Mouse (Mus musculus): Measurements from ENCODE around the gene Snn.

DNA sequence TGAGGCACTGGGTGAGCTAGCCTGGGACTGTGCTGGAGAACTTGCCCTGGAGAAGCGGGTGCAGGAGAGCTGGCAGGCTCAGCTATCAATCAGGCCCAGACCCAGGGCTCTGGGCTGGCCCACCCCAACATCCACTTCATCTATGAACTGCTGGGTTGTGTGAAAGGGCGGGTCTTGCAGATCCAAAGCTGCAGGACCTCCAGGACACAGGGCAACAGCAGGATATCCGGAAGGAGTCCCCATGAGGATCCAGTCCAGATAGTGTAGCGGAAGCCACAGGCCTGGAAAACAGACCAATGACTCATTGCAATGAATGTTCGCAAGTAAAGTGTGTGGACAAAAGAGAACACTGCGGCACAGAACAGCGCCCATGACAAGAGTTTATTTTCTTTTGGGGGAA, 14.3 kb upstream of the Snn start:
- TF ChIP-seq CTCF (IDR thresholded peaks at IDR 0.05; ENCODE audit: insufficient read depth, low read length) = no peak
- TF ChIP-seq POLR2A (IDR thresholded peaks at IDR 0.05; ENCODE audit: borderline replicate concordance, extremely low read depth, low read depth, low read length) = no peak

Measured in lung, adult 2 months (tissue).